ENCODE assay signal across 12 mouse cellular contexts in the genomic region with DNA sequence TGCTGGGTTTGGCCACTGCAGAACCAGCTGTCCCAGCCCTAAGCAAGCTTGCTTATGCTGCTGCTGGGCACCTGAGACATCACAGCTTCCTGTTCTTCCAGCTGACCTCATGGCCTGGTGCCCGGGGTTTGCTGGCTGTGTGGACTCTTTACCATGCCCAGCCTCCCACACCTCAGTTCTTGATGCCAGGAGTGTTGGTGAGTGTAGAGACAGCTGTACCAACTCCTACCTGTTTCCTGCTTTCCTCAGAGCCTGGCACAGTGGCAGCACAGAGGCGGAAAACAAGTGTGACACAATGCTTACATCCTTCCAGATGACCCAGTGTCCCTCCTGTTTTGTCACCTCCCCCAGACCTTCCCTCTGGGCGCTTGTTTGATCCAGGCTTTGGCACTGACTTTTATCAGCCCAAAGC. TPM values are rescaled to one million over a fixed set of nuclear protein-coding genes. Genes with fewer than 3 reads are reported as not detected.
DNase-seq lines count a peak whose midpoint lies in the region; ATAC-seq lines count a peak whose summit lies in the region.
"Had no signal": no experiment of that assay in that cellular context is flagged by ENCODE, and none has a peak within 500 bp of the region (broad histone marks: within the 10 kb centered on the region; RNA-seq: fewer than 3 reads in every experiment).

No protein-coding gene starts in this region.

- WGBS in heart, embryonic 13.5 days = 54% methylated on average over 3 of the region's 3 CpGs

- no peaks in the 10 kb centered on the region for H3K27me3 ChIP-seq in heart, embryonic 13.5 days (replicated peaks)
- H3K27me3 ChIP-seq: CH12.LX had no signal

- no peak for ATAC-seq in heart, embryonic 13.5 days (ENCODE audit: extremely low read depth, insufficient number of reproducible peaks, low FRiP score, low TSS enrichment)

- no peaks in the 10 kb centered on the region for H3K9me3 ChIP-seq in heart, embryonic 13.5 days

- H3K4me2 ChIP-seq in heart, embryonic 13.5 days = no peak overlapping the region
- H3K4me2 ChIP-seq: lung, embryonic 14.5 days had no signal

- H3K4me3 ChIP-seq in heart, embryonic 13.5 days = no peak overlapping the region

- peak overlapping the region; percentile 45 for H3K27ac ChIP-seq in heart, embryonic 13.5 days (replicated peaks)

- peaks cover 21% of the 10 kb centered on the region for H3K4me1 ChIP-seq in heart, embryonic 13.5 days

- H3K36me3 ChIP-seq in heart, embryonic 13.5 days = peaks cover 43% of the 10 kb centered on the region

- DNase-seq in heart, adult 18-20 months = peak; percentile 48 to 51
- no peak for DNase-seq in heart, adult 8-10 months (ENCODE audit: low spot score)
- peak; percentile 60 for DNase-seq in adrenal gland, postnatal 10 days
- peak; percentile 62 for DNase-seq in lung, postnatal 25 days (ENCODE audit: low spot score)
- DNase-seq in embryo, embryonic 10.5 days (ENCODE audit: low spot score) = no peak
- no peak for DNase-seq in cerebellum, adult 11 months
- no peak for DNase-seq in B cell, adult 2 months
- DNase-seq: cerebellum, adult 18-20 months; lung, embryonic 14.5 days had no signal

- H3K9ac ChIP-seq in heart, embryonic 13.5 days = no peak overlapping the region
- H3K9ac ChIP-seq: lung, embryonic 14.5 days had no signal

RNA-seq across cellular contexts. Expression of gene Tmem202, which starts 12.0 kb away (rescaled TPM):
- total RNA-seq in heart, adult 18-20 months (2021) = under 1 TPM; 0.40 to 0.93 TPM
- under 1 TPM; 0.40 to 0.91 (median 0.79) TPM for total RNA-seq in heart, adult 8-10 months (2022)
- total RNA-seq in adrenal gland, postnatal 10 days (2021) = 1 to 10 TPM in 1 of 2 experiments, under 1 TPM in 1; 0.88 to 1.6 TPM
- polyA plus RNA-seq in heart, embryonic 13.5 days (2015; fragmentation: Nextera tagmentation; extraction: Ambion mirVana) = 0.32 and 0.36 TPM in 2 replicates
- total RNA-seq: hematopoietic stem cell, adult 5-6 weeks had no signal
- polyA plus RNA-seq: lung, embryonic 14.5 days had no signal

RNA-seq across cellular contexts. Expression of gene Hexa, which starts 12.3 kb away (rescaled TPM):
- total RNA-seq in heart, adult 18-20 months (2021) = 10 to 100 TPM; 49.6 to 54.9 TPM
- total RNA-seq in heart, adult 8-10 months (2022) = 10 to 100 TPM; 45.0 to 50.7 (median 49.5) TPM
- 10 to 100 TPM; 70.7 to 71.7 TPM for total RNA-seq in adrenal gland, postnatal 10 days (2021)
- 74.6 and 77.5 TPM in 2 replicates for polyA plus RNA-seq in heart, embryonic 13.5 days (2015; fragmentation: Nextera tagmentation; extraction: Ambion mirVana)

RNA-seq across cellular contexts. Expression of gene Celf6, which starts 26.1 kb away (rescaled TPM):
- total RNA-seq in heart, adult 18-20 months (2021) = not detected
- total RNA-seq in heart, adult 8-10 months (2022) = not detected
- 1 to 10 TPM; 5.1 to 8.0 TPM for total RNA-seq in adrenal gland, postnatal 10 days (2021)
- polyA plus RNA-seq in heart, embryonic 13.5 days (2015; fragmentation: Nextera tagmentation; extraction: Ambion mirVana) = 0.11 and 0.23 TPM in 2 replicates
- total RNA-seq: CH12.LX; hematopoietic stem cell, adult 5-6 weeks had no signal

Comparison
In these comparisons a context has a peak if more than half of its experiments do, and no peak if none do; other contexts are left out.
1. DNase-seq: peak in heart, adult 18-20 months (2 of 2), adrenal gland, postnatal 10 days (single experiment) and lung, postnatal 25 days (single experiment); none in heart, adult 8-10 months (single experiment), embryo, embryonic 10.5 days (single experiment), cerebellum, adult 11 months (single experiment) and B cell, adult 2 months (0 of 2).
2. RNA of gene Celf6, which starts 26.1 kb away (total RNA-seq): 5.1 to 8.0 TPM in adrenal gland, postnatal 10 days; not detected in heart, adult 8-10 months and not detected in heart, adult 18-20 months; every median in the first group is over 4 times any median in the second.